Mouse (Mus musculus) cerebellum, adult 9-11 months (tissue): ENCODE data around the gene Rps21.

Source experiments
- DNase-seq: peaks from one replicate; pipeline ENCODE4 v3.0.0; 2022

Rps21 gene

GRCm38 (mm10) chr2:180260610-180261480 is 3.7 kb downstream of the Rps21 start:
- DNase-seq = no peak

DNA sequence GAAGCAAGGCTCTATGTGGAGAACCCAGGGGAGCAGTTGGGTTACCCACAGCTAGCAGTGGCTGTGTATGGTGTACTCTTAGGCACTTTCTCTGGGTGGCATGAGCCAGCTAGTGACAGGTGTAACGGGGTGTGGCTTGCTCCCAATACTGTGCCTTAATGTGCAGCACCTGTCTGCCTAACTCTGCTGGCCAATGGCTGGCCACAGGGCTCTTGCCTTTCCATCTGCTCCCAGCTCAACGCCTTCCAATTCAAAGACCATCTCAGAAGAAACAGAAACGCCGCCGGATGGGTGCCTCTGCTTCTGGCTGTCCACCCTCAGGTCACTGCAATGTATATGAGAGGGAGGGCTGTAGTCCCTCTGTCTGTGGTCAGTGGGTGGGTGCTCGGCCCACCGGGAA is 4.7 kb downstream of the Rps21 start:
- DNase-seq = no peak

DNA sequence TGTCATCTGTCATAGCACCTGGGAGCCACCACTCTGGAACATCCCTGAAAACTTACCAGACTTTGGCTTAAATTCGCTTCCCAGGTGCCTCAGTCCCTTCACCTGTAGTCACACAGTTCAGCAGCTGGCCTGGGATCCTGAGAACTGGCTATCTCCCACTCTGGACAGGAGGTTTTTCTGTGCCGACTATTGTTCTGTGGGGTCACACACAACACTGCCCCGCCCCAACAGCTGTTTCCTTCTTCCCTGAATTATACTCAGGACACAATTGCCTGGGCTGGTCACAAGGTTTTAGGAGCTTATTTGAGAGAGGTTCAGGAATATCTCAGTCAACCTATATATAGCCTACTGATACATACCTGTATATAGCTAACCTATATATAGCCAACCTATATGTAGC is 5.3 kb downstream of the Rps21 start:
- no peak for DNase-seq

GRCm38 (mm10) chr2:180262891-180263290 is 5.7 kb downstream of the Rps21 start:
- no peak for DNase-seq

DNA sequence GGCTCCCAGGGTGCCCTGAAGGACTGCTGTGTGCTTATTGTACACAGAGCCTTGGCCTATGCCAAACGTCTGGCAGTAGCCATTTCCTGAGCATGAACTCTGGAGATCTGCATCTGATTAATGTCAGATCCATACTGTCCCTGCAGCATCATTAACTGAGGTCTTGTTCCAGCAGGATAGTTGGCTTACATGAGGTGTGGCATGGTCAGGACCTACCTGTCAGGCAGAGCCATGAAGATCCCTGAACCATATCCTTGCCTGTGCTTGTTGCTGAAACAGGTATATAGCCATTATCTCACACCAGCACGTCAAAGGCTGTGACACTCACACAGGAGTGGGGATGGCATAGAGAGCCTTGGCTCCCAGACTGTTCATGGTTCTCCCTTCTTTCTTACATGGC is 10.8 kb downstream of the Rps21 start:
- no peak for DNase-seq

DNA sequence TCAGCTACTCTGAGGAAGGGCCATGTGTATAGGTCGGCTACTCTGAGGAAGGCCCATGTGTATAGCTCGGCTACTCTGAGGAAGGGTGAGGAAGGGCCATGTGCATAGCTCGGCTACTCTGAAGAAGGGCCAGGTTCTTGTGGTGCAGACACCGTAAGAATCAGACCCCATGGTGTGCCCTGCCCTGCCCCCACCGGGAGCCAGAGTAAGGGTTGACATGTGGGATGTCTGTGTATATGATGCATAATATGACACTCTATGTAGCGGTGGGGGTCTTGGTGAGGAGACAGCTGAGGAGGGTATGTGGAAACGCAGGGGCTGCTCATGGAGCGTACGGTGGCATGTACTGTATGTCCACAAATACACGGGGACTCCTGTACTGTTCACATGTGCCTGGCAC is 12.2 kb downstream of the Rps21 start:
- no peak for DNase-seq

- DNase-seq = no peak
These were observed 13.5 kb downstream of the Rps21 start for GRCm38 (mm10) chr2:180270537-180271255.

DNA sequence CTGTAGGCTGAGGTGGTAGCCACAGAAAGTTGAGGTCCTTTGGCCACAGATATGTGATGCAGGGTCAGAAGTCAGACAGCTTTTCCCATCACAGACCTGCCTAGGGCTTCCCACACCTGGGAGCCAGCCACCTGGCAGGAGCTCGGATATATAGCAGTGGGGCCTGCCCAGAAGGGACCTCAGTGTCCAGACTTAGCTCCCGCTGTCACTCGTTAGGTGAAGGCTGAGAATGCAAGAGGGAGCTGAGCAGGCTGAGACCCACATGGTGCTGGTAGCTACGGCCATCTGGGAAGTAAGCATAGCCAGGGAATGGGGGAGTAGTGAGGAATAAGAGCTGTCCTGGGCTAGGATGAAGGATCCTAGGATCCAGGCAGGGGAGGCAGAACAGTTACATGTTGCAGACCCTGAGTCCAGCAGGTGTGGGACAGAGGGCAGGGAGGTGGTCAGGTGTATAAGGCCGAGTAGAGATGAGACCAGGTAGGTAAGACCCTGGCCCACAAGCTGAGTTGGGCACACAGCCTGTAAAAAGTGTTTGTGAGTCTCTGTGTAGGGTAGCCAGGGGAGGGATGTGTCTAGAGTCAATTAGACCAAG is 14.7 kb downstream of the Rps21 start:
- peak; percentile 58 for DNase-seq

GRCm38 (mm10) chr2:180272884-180273321 is 15.7 kb downstream of the Rps21 start:
- peak; percentile 79 for DNase-seq

DNA sequence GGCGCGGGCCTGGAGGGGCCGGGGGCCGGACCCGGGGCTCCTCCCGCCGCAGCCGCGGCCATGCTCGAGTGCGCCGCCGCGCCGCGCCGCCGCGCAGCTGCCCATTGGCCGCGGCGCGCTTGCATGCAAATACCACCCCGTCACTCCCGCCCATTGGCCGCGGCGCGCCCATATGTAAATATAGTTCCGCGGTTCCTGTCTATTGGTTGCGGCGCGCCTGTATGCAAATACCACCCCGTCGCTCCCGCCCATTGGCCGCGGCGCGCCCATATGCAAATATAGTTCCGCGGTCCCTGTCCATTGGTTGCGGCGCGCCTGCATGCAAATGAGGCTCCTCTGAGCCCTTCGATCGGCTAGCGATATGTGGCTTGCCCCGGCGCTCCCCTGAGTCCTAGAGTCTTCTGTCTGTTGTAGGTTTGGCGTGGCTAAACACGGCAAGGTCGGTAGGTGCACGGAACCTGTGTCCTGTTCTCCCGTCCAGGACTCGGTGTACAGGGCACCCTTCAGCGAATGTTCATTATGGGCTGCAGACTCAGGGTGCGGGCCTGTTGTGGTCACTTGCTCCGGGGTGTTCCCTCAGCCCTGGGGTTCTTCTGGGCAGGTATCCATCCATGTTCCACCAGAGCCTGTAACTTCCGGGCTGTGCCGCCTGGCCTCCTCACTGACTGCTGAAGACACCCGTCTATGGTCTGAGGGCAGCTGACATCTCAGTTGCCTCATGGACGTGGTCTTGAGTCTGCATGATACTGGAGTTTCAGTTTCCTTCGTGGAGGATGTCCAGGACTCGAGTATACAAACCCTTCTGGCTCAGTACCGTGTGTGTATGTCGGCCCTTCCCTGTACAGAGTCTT is 16.4 kb downstream of the Rps21 start, which contains the start of gene Cables2:
Gene Cables2, minus strand, starts transcription at position 103 of the 851 bp plus-strand sequence.
- peak; percentile 94 for DNase-seq

GRCm38 (mm10) chr2:180274523-180274922 is 17.3 kb downstream of the Rps21 start:
- DNase-seq = peak; percentile 51

- DNase-seq = peak; percentile 72
These were observed 18.7 kb downstream of the Rps21 start for GRCm38 (mm10) chr2:180275836-180276235.

- peak; percentile 23 for DNase-seq
These were observed 19.2 kb downstream of the Rps21 start for GRCm38 (mm10) chr2:180276385-180276784.

DNA sequence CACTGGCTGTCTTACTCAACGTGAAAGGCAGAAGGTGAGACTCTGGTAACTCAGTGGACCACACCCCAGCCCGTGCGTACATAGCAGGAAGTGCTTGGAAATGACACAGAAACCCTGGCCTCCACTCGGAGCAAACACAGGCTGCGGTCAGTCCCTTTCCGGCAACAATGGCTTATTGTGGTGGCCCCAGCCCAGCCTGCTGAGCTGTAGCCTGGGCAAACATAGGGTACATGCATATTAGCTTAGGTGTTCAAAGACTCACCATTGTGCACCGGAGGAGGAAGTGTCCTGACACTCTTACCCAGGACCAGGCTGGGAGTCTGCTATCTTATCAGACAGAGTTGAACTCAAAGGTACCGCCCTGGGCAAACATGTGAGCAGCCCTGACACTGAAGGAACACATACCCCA is 19.7 kb downstream of the Rps21 start:
- peak; percentile 10 for DNase-seq

- peak; percentile 18 for DNase-seq
These were observed 20.7 kb downstream of the Rps21 start for GRCm38 (mm10) chr2:180277773-180278320.

DNA sequence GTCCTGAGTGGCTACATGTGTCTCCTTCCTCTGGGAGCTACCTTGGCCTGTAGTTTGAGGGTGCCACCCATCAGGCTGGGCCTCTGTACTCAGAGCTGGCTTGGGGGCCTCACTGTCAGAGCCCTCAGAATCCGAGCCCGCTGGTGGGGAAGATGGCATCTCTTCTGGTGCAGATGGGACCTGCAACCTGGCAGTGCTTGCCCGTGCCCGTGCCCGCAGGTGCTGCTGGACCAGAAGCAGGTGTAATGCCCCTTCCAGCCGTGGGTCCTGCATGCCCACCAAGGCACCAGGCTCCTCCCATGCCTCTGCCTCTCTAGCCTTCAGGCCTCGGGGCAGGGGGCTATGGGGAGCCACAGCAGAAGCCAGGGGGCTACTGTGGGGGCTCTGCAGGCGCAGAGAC is 22.1 kb downstream of the Rps21 start:
- DNase-seq = no peak

- no peak for DNase-seq
These were observed 31.8 kb downstream of the Rps21 start for GRCm38 (mm10) chr2:180288966-180289365.

GRCm38 (mm10) chr2:180289440-180290108 is 32.4 kb downstream of the Rps21 start, which contains the start of gene Rbbp8nl:
Gene Rbbp8nl (minus strand): TSS chr2:180289879.
- no peak for DNase-seq

- DNase-seq = no peak
These were observed 33.3 kb downstream of the Rps21 start for GRCm38 (mm10) chr2:180290503-180290902.

- no peak for DNase-seq
These were observed 34.4 kb downstream of the Rps21 start for GRCm38 (mm10) chr2:180291566-180291965.

DNA sequence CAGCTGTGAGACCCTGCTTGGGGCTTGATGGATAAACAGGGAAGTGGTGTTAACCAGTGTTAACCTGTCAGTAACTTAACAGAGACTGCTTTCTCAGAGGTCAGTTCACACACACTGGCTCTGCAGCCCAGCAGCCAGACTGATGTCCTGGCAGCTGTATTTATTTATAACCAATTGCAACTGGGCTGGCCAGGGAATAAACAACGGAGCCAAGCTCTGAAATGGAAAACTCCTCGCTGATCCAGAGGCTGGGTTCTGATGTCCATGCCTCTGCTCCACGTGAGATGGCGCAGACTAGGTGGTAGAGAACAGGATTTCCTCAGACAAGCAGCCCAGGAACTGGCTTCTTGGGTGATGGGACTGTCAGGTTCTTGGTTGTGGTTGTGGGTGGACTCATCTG is 34.8 kb downstream of the Rps21 start:
- DNase-seq = no peak

DNA sequence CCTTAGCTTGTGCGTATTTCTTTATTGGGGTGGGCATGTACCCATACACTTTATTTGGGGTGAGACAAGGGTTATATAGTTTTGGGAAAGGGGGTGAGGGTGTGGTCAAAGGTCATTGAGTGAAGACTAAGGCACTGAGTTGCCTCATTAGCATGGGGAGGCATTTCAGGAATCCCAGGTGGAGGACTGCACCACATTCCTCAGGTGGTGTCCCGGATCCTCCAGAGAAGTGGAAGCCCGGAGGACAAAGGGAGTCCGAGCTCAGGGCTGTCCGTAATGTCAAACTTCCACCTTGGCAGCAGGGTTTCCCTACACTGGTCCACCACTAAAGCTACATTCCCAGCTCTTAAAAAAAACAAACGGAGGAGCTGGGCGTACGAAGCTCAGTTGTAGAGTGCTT is 35.7 kb downstream of the Rps21 start:
- no peak for DNase-seq
